Mouse (Mus musculus) midbrain, embryonic 15.5 days (tissue): ENCODE measurements around the gene Man2a2. TPM values are rescaled to one million over a fixed set of nuclear protein-coding genes. Genes with fewer than 3 reads are reported as not detected.
A peak's percentile ranks its signal among the peaks of the same experiment; 100 is the strongest.

ENCODE experiments used
- ATAC-seq: fragments of 200-750 bp; cut with Nextera tagmentation; replicated peaks from 2 replicates; pipeline ENCODE4 v1.8.0; 2017; ENCODE audit warnings: moderate TSS enrichment
- H3K27ac ChIP-seq: fragments of 300-500 bp; sonication (generic); 2 replicates; pipeline ENCODE4 v1.5.1; 2015; ENCODE audit warnings: mild to moderate bottlenecking, inconsistent platforms
- H3K27me3 ChIP-seq: fragments of 300-500 bp; sonication (generic); replicated peaks from 2 replicates; pipeline ENCODE4 v1.6.1; 2015; ENCODE audit warnings: inconsistent platforms
- H3K36me3 ChIP-seq: fragments of 300-500 bp; sonication (generic); replicated peaks from 2 replicates; pipeline ENCODE4 v1.6.1; 2015; ENCODE audit warnings: inconsistent platforms
- H3K4me1 ChIP-seq: fragments of 300-500 bp; sonication (generic); 2 replicates; pipeline ENCODE4 v1.6.1; 2015; ENCODE audit warnings: inconsistent platforms
- H3K4me2 ChIP-seq: fragments of 300-500 bp; sonication (generic); 2 replicates; pipeline ENCODE4 v1.6.1; 2015; ENCODE audit warnings: inconsistent platforms, mild to moderate bottlenecking, moderate library complexity
- H3K4me3 ChIP-seq: fragments of 300-500 bp; sonication (generic); 2 replicates; pipeline ENCODE4 v1.5.1; 2015; ENCODE audit warnings: mild to moderate bottlenecking, inconsistent platforms
- H3K9ac ChIP-seq: fragments of 300-500 bp; sonication (generic); 2 replicates; pipeline ENCODE4 v1.6.1; 2015; ENCODE audit warnings: mild to moderate bottlenecking, inconsistent platforms
- H3K9me3 ChIP-seq: fragments of 300-500 bp; sonication (generic); 2 replicates; pipeline ENCODE4 v1.6.1; 2016; ENCODE audit warnings: inconsistent platforms
- WGBS: fragments of 180-500 bp; shearing (Covaris S2); methylation state at CpG from one replicate; pipeline ENCODE4 v1.1.7; 2015; ENCODE audit warnings: mixed read lengths; 5-methylcytosine and 5-hydroxymethylcytosine counted together
- polyA plus RNA-seq: library from polyadenylated mRNA; unstranded; fragments of >200 nt; fragmentation: Nextera tagmentation; extraction: Ambion mirVana; gene quantifications from 2 replicates; pipeline ENCODE4 v1.2.1, GENCODE M21; 2015

Gene Man2a2
- polyA plus RNA-seq, result 26.4 and 28.2 TPM in 2 replicates

- peak within 1 kb of the TSS; percentile 95 for H3K4me3 ChIP-seq
- peaks cover 28% of the 10 kb centered on the region for H3K4me1 ChIP-seq
- H3K27ac ChIP-seq, result peak within 1 kb of the TSS; percentile 85
- peaks cover 16% of the 10 kb centered on the region for H3K36me3 ChIP-seq
- H3K9me3 ChIP-seq, result no peaks in the 10 kb centered on the region
- peak; percentile 80 for ATAC-seq
- peak within 1 kb of the TSS; percentile 53 for H3K4me2 ChIP-seq
- under 1% methylated on average over 60 of the region's 86 CpGs for WGBS
- H3K9ac ChIP-seq, result peak within 1 kb of the TSS; percentile 92
- H3K27me3 ChIP-seq, result no peaks in the 10 kb centered on the region
Observed at GRCm38 (mm10) chr7:80371041-80371751, at the start of gene Man2a2. TSS of gene Man2a2 (minus strand) at chr7:80371375.

GRCm38 (mm10) chr7:80420586-80420985 lies 49.4 kb upstream of the Man2a2 start:
- no peak overlapping the region for H3K9ac ChIP-seq
- no peak for ATAC-seq
- H3K27ac ChIP-seq, result no peak overlapping the region
- H3K36me3 ChIP-seq, result no peaks in the 10 kb centered on the region
- H3K4me2 ChIP-seq, result no peak overlapping the region
- 81% methylated on average over 4 of the region's 4 CpGs for WGBS
- H3K4me3 ChIP-seq, result no peak overlapping the region
- H3K4me1 ChIP-seq, result peaks cover 4% of the 10 kb centered on the region; the same call in 1 of the 2 replicates
- no peaks in the 10 kb centered on the region for H3K9me3 ChIP-seq
- no peaks in the 10 kb centered on the region for H3K27me3 ChIP-seq

GRCm38 (mm10) chr7:80419278-80419677 lies 48.1 kb upstream of the Man2a2 start:
- 62% methylated on average over 3 of the region's 3 CpGs for WGBS
- ATAC-seq, result no peak
- H3K36me3 ChIP-seq, result no peaks in the 10 kb centered on the region
- no peaks in the 10 kb centered on the region for H3K27me3 ChIP-seq
- no peak overlapping the region for H3K4me3 ChIP-seq
- no peak overlapping the region for H3K9ac ChIP-seq
- H3K4me2 ChIP-seq, result no peak overlapping the region
- H3K27ac ChIP-seq, result no peak overlapping the region
- H3K9me3 ChIP-seq, result no peaks in the 10 kb centered on the region
- peaks cover 4% of the 10 kb centered on the region; the same call in 1 of the 2 replicates for H3K4me1 ChIP-seq

- Histone ChIP-seq H3K36me3 (no peaks in the 10 kb centered on the region), H3K4me3 (no peak overlapping the region), H3K9ac (no peak overlapping the region), H3K27me3 (no peaks in the 10 kb centered on the region), H3K27ac (no peak overlapping the region), H3K4me2 (no peak overlapping the region), H3K9me3 (no peaks in the 10 kb centered on the region), H3K4me1 (peaks cover 2% of the 10 kb centered on the region; the same call in 1 of the 2 replicates)
- 77% methylated on average over 3 of the region's 3 CpGs for WGBS
- no peak for ATAC-seq
Observed at GRCm38 (mm10) chr7:80418036-80418435, 46.9 kb upstream of the Man2a2 start.

- Histone ChIP-seq H3K27ac (no peak overlapping the region), H3K4me2 (no peak overlapping the region), H3K27me3 (no peaks in the 10 kb centered on the region), H3K36me3 (no peaks in the 10 kb centered on the region), H3K9me3 (no peaks in the 10 kb centered on the region), H3K9ac (no peak overlapping the region), H3K4me3 (no peak overlapping the region), H3K4me1 (no peaks in the 10 kb centered on the region)
- ATAC-seq, result no peak
Observed at GRCm38 (mm10) chr7:80417601-80418000, 46.4 kb upstream of the Man2a2 start.

GRCm38 (mm10) chr7:80416969-80417368 lies 45.8 kb upstream of the Man2a2 start:
- 95% methylated on average over 7 of the region's 7 CpGs for WGBS
- no peak overlapping the region for H3K27ac ChIP-seq
- H3K4me1 ChIP-seq, result no peaks in the 10 kb centered on the region
- H3K9ac ChIP-seq, result no peak overlapping the region
- H3K9me3 ChIP-seq, result no peaks in the 10 kb centered on the region
- no peak overlapping the region for H3K4me3 ChIP-seq
- ATAC-seq, result no peak
- no peaks in the 10 kb centered on the region for H3K27me3 ChIP-seq
- no peaks in the 10 kb centered on the region for H3K36me3 ChIP-seq
- H3K4me2 ChIP-seq, result no peak overlapping the region

GRCm38 (mm10) chr7:80414303-80414855 lies 43.2 kb upstream of the Man2a2 start:
- WGBS, result 87% methylated on average over 7 of the region's 7 CpGs
- ATAC-seq, result no peak
- no peaks in the 10 kb centered on the region for H3K4me1 ChIP-seq
- H3K4me3 ChIP-seq, result no peak overlapping the region
- no peak overlapping the region for H3K27ac ChIP-seq
- H3K27me3 ChIP-seq, result no peaks in the 10 kb centered on the region
- no peak overlapping the region for H3K4me2 ChIP-seq
- no peaks in the 10 kb centered on the region for H3K36me3 ChIP-seq
- H3K9ac ChIP-seq, result no peak overlapping the region
- no peaks in the 10 kb centered on the region for H3K9me3 ChIP-seq

GRCm38 (mm10) chr7:80413512-80414302 lies 42.5 kb upstream of the Man2a2 start:
- no peak for ATAC-seq
- Histone ChIP-seq H3K36me3 (no peaks in the 10 kb centered on the region), H3K4me2 (no peak overlapping the region), H3K27me3 (no peaks in the 10 kb centered on the region), H3K27ac (no peak overlapping the region), H3K4me3 (no peak overlapping the region), H3K9me3 (no peaks in the 10 kb centered on the region), H3K9ac (no peak overlapping the region), H3K4me1 (no peaks in the 10 kb centered on the region)
- WGBS, result 85% methylated on average over 9 of the region's 9 CpGs

GRCm38 (mm10) chr7:80412781-80413180 lies 41.6 kb upstream of the Man2a2 start:
- H3K27ac ChIP-seq, result no peak overlapping the region
- H3K27me3 ChIP-seq, result no peaks in the 10 kb centered on the region
- H3K36me3 ChIP-seq, result no peaks in the 10 kb centered on the region
- no peaks in the 10 kb centered on the region for H3K4me1 ChIP-seq
- H3K9ac ChIP-seq, result no peak overlapping the region
- H3K9me3 ChIP-seq, result no peaks in the 10 kb centered on the region
- 56% methylated on average over 5 of the region's 5 CpGs for WGBS
- no peak for ATAC-seq
- H3K4me3 ChIP-seq, result no peak overlapping the region
- no peak overlapping the region for H3K4me2 ChIP-seq

- Histone ChIP-seq H3K27ac (no peak overlapping the region), H3K9me3 (no peaks in the 10 kb centered on the region), H3K9ac (no peak overlapping the region), H3K4me1 (no peaks in the 10 kb centered on the region), H3K27me3 (no peaks in the 10 kb centered on the region), H3K36me3 (no peaks in the 10 kb centered on the region), H3K4me3 (no peak overlapping the region), H3K4me2 (no peak overlapping the region)
- no peak for ATAC-seq
- WGBS, result 71% methylated on average over 10 of the region's 10 CpGs
Observed at GRCm38 (mm10) chr7:80412279-80412678, 41.1 kb upstream of the Man2a2 start.

- Histone ChIP-seq H3K27ac (no peak overlapping the region), H3K27me3 (no peaks in the 10 kb centered on the region), H3K9ac (no peak overlapping the region), H3K4me1 (no peaks in the 10 kb centered on the region), H3K4me3 (no peak overlapping the region), H3K36me3 (no peaks in the 10 kb centered on the region), H3K4me2 (no peak overlapping the region), H3K9me3 (no peaks in the 10 kb centered on the region)
- no peak for ATAC-seq
- WGBS, result 80% methylated on average over 9 of the region's 9 CpGs
Observed at GRCm38 (mm10) chr7:80410380-80410779, 39.2 kb upstream of the Man2a2 start.

- H3K36me3 ChIP-seq, result no peaks in the 10 kb centered on the region
- H3K4me2 ChIP-seq, result no peak overlapping the region
- no peak overlapping the region for H3K9ac ChIP-seq
- no peak overlapping the region for H3K4me3 ChIP-seq
- 75% methylated on average over 9 of the region's 9 CpGs for WGBS
- H3K27ac ChIP-seq, result no peak overlapping the region
- no peaks in the 10 kb centered on the region for H3K9me3 ChIP-seq
- no peaks in the 10 kb centered on the region; the same call in 1 of the 2 replicates for H3K27me3 ChIP-seq
- ATAC-seq, result no peak
- peaks cover 4% of the 10 kb centered on the region; the same call in 1 of the 2 replicates for H3K4me1 ChIP-seq
Observed at GRCm38 (mm10) chr7:80407712-80408111, 36.5 kb upstream of the Man2a2 start.
